Mouse (Mus musculus) lung, postnatal 0 days (tissue): Measurements from ENCODE around the gene Ss18l2.

Experiments
- CTCF ChIP-seq: IDR thresholded peaks from 2 replicates; pipeline ENCODE4 v1.5.1; 2016; ENCODE audit warnings: antibody characterized with exemption, mild to moderate bottlenecking
- EP300 ChIP-seq: IDR thresholded peaks from 2 replicates; pipeline ENCODE4 v1.6.1; 2016; ENCODE audit warnings: antibody characterized with exemption, mild to moderate bottlenecking, control low read depth

GRCm38 (mm10) chr9:121675556-121675955 is 34.6 kb upstream of the Ss18l2 start:
- TF ChIP-seq CTCF (no peak), EP300 (no peak)
